Mouse (Mus musculus) NIH3T3 (cell line): ENCODE data around the gene Glo1.

Experiments used
- DNase-seq: peaks from one replicate; pipeline ENCODE4 v3.0.0-alpha.2; 2012; ENCODE audit warnings: low read depth

Gene Glo1

DNA sequence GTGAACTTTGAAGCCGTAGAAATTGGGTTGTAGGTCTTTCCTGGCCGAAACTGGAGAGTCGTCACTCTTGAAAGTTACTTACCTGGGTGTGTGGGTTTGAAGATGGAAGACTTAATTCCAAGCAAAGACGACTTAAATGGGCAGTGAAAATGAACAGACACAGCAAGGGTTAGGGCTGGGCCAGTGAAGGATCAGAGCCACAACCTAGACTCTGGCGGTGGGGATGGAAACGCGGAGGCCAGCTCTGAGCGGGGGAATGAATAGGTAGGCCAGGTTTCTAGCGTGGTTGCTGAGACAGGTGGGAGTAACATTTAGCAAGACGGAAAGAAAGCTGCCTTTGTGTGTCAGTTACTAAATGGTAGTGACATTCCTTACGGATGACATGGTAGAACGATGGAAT lies 49.7 kb downstream of the Glo1 start:
- no peak for DNase-seq

DNA sequence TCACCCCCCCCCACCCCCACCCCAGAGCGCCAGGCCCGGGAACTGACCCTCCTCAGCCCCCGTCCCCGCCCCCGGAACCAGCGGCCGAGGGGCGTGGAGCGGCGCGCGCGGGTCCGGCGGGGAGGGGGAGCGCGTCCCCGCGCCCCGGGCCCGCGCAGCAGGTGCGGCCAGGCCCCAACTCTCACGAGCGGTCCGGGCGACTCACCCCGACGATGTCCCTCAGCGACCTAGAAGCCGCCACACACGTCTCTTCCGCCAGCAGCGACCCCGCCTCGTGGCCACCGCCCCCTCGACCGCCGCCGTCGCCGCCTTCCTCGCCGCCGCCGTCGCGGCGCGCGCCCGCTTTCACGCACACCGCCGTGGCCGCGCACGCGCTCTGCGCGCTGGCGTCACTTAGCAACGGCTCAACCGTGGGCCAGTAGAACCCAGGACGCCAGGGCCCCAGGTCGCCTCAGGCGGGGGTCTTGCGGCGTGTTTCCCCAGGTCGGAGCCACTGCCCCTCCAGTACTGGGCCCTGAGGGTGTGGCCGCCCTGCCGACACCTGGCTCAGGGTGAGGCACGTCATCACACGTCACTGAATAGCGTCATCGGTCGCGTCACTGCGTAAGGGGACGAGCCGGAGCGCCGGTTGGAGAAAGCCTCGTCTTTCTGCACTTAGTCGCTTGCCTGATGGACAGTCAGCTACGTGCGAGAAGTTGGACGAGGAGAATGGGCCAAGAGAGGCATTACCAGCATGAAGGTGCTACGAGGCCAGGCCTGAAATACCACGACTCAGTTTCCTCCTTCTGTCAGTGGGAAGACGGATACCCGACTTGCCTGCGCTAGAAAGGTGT lies 50.5 kb downstream of the Glo1 start, which contains the start of gene Btbd9:
Gene Btbd9, minus strand, starts transcription at position 548 of the 833 bp plus-strand sequence.
- peak; percentile 92 for DNase-seq

DNA sequence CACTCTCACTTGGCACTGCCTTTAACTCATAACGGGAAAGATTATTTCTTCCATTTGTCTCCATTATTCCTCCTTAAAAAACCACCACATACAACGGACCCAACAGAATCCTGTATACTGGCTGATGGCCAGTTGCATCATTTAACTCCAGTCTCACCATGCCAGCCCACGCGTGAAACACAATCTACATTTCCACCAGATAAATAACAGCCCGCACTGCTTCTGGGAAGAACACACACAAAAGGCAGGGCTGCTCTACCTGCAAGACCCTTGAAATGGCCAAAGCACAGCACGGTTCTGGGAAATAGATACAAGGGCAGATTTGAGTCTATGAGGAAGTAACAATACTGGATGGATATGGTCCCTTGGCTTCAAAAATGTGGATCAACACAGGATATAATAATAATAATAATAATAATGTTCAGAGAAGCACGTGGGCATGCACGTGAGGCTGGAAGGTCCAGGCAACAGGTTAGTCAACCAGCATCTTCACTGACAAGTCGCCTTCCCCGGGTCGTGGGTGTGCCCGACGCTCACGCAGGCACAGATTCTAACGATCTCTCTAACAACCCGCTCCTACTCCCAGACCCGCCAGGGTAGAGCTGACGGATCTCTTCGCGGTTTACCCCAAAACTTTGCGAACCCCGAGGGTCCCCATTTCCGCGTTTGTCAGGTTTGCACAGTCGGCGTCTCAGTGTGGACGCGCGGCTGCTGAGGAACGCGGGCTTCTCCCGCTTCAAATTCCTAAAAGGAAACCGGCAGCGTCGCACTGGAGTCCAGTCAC lies 51.4 kb downstream of the Glo1 start:
- peak; percentile 17 for DNase-seq

DNA sequence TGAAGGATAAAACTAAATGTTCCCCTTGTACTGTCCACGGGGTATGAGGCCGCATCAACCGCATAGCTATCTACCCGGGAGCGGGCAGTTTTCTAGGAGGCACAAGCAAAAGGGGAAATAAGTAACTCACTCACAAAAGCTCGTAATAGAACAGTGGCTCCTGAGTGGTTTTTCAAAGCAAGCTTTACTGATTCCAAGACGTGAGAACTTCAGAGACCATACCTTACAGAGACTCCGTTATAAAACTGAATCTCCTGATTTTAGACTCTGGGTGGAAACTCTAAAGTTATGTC lies 51.9 kb downstream of the Glo1 start:
- no peak for DNase-seq

DNA sequence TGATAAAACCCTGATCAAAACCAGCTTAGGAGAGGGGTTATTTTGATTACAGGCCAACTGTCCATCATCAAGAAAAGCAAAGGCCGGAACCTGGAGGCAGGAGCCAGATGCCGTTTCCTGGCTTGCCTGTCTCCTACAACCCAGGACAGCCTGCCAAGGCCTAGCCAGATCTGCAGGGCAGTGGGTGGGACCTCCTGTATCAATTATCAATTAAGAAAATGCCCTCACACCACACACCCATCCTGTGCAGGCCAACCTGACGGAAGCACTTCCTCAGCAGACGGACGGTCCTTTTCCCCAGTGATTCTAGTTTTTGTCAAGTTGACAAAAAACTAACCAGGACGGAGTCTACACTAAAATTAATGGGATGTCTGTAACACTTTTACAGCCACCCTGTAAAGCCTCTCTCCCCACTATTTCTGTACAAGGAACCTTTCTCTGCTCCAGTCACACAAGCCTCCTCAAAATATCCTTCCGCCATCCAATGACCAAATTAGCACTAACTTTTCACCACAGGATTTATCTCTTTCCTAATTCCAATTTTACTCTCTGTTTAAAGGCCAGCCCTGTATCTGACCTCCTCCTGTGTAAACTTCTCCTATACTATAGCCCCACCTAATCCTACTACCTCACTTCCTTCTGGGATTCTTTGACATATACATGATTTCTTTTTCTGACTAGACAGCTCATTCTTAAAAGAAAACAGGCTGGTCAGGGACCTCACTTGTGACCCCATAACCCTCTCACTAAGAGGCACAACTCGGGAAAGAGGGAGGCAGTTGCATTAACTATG lies 52.5 kb downstream of the Glo1 start:
- DNase-seq = no peak

DNA sequence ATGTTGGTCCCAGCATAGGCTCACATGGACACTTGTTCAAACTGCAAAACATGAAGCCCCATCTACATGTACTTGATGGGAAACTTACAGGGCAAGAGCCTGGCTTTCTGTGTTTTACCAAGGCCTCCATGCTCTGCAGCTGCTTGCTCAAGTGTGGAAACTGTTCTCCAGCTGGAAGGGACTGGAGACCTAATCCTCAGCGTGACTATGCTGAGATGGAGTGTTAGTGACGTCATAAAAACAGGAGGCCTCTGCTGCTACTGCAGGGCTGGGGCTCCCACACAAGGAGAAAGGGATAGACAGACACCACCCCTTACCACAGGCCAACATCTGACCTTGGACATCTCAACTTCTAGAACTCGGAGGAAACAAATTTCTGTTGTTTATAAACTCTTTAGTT lies 55.7 kb downstream of the Glo1 start:
- DNase-seq = peak; percentile 11

DNA sequence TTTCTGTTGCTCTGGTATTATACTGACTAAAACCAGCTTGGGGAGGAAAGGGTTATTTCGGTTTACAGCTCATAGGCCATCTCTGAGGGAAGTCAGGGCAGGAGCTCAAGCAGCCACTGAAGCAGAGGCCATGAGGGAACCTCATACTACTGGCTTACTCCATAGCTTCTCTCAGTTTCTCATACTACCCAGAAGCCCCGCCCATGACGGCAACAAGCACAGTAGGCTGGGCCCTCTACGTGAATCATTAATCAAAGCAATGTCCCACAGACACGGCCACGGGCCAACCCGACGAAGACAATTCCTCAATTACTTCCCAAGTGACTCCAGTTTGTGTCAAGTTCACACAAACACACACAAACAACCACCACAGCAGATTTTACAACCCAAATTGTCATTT lies 56.5 kb downstream of the Glo1 start:
- no peak for DNase-seq

DNA sequence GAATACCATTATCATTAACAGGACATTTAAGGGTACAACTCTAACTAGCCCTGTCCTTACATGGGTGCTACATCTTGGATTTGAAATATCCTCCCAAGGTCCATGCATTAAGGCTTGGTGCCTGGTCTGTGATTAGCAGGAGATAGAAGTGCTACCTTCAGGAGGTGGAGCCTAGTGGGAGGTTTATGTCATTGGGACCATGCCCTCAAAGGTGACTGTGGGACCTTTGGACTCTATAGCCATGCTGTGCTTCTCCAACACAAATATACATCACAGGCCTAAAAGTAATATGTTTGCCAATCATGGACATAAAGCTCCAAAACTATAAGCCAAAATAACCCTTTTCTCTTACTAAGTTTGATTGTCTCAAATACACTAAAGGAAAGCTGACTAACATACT lies 58.2 kb downstream of the Glo1 start:
- no peak for DNase-seq

DNA sequence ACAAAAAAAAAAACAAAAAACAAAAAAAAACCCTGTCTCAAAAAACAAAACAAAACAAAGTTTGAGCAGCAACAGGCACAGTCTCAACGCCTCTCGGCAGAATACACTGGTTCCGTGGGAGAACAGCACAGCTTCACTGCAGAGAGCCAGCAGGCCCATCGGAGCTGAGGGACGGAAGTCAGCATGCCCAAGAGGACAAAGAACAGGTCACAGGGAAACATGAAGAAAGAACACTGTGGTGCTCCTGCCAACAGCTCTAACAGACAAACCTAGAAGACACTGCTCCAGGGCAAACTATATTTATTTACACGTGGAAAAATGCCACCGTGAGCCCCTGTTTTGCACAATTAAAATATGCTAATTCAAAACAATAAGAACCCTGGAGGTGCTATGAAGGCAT lies 61.7 kb downstream of the Glo1 start:
- no peak for DNase-seq

DNA sequence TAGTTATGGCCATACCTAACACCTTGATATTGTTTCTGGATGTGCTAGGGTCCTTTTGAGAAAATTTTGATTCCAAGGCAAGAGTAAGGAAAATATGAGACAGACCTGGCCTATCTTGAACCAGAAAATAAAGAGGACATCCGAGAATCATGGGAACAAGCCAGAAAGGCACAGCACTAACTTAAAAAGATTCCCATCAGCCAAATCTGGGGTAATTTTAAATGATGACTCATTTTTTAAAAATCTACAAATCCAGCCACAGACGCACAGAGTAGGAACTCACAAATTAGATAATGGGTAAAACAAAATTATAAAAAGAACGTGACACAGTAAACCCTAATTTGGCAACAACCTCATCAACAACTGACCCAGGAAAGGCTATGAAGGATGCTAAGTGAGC lies 62.3 kb downstream of the Glo1 start:
- DNase-seq = peak; percentile 50

DNA sequence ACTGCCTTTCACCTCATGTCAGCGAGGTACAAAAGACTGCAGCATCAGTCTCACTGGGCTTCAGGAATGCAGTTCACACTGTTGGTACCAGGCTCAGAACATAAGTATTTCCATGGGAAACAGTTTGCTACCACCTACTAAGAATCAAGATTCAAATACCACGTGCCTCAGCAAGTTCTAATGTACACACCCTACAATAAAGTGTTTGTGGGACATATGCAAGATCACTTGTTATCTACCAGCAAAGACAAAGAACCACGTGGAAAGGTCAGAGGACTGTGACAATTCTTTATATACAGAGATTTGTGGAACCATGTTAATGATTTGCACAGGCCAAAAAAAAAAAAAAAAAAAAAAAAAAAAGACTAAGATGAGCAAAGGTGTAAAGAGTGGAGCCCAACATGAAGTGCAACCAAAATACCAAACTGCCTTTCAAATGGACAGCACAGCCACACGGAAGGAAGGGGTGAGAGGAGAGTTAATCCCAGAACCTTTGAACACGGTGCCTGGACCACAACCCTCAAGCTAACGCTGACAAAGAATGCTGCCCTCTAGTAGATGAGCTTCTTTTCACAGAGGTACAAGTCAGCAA lies 63.1 kb downstream of the Glo1 start:
- DNase-seq = no peak

DNA sequence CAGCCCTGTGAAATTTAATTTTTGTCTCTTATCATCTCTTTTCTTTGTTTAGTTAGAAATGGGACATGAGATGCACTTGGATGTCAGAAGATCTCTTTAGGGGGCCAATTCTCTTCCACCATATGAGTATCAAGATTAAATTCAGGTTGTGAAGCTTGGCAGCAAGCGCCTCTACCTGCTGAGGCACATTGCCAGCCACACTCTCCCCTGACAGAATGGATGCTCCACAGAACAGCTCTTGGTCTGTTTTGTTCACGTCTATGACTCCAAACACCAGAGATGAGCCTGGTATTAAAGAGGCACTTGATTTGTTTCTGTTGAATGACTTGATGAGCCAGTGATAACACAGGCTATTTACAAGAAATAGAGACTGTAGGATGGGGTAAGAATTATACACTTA lies 63.9 kb downstream of the Glo1 start:
- no peak for DNase-seq

DNA sequence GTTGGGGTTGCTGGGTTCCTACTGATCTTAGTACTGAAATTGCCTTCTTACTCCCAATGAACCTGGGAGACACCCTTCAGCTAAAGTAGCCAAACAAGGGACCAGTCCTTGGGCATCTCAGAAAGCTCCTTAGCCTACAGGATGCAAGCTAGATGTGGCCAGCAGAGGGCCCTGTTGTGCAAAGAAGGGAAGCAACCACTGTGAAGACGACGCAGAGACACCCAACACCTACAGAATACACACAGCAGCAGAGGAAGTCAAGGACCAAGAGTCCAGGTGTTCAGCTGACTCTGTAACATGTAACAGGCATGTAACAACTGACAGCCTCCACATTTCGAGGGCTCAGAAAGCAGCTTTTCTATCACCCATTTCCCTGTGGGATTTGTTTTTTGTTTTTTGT lies 67.1 kb downstream of the Glo1 start:
- DNase-seq = peak; percentile 50

DNA sequence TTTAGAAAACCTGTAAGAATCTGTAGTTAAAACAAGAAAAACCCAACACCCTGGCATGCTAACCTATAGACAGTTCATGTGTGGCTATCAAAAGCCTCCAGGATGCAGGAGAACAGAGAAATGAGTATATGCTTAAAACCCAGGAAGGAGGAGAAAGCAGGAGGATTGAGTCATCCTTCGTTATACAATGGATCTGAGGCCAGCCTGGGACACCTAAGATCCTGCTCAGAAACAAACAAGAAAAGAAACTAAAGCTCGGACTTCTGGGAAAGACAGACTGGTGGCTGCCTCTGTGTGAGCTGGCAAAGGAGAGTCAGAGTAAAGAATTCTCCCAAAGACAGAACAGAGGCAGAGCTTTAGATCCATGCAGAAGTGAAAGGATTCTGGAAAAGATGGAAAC lies 68.0 kb downstream of the Glo1 start:
- DNase-seq = no peak

DNA sequence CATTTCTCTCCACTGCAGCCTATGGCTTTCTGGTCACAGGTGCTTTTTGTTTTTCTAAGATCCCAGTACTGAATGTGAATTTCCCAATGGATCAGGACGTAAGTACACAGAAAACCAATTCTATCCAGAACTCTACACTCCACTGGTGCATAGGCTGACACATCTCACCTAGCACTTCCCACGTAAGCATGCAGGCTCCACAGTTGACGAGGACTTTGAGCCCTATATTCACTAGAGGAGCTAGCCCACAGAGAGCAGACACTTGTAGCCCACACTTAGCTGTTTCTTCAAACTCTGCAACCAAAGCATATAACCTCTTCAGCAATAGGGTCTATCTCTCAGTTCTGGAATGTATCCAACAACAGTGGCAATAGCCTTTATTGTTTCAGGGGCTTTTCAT lies 70.2 kb downstream of the Glo1 start:
- no peak for DNase-seq

DNA sequence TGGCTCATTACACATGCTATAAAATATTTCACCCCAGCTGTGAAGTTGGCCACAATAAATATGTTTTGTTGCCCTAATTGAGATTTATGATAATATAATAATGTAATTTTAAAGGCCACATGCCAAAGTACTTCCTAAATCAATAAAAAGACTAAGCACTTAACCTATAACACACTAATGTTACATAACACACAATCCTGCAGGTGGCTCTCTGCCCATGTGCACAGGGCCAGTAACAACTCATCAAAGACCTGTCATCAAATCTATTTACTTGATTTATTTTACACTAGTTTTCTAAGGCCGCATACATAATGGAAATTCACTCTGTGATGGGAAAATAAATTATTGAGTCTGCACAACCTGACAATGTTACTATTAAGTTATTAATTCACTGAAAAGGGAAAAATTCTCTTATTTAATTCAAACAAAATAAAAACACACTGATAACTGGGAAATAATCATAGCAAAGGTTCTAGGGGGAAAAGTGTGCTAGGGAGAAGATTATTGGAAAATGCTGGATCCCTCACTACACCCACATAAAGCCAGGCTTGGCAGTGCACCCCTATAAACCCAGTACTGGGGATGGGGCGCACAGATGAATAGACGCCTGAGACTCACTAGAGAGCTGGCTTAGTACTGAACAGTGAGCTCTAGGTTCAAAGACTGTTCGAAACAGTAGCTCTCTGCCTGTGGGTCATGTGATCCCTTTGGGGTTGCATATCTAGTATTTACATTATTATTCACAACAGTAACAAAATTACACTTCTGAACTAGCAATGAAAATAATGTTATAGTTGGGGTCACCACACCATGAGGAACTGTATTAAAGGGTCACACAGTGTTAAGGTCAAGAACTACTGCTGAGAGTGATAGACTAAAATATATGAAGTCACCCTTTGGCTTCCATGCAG lies 73.4 kb downstream of the Glo1 start:
- peak; percentile 43 for DNase-seq

DNA sequence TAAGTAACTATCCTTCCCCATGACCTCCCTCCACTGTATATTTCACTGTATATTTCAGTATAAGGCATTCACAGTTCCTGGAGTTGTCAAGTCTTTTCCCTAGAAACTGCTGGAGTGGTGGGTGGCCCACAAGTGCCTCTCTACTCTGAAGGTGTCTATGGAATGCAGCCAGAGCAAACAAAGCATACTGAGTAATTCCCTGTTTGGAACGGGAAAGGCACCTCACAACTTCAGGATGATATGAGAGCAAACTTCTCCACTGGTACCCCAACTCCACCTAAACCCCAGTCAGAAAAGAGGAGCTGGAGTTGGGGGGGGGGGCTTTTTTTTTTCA lies 75.9 kb downstream of the Glo1 start:
- no peak for DNase-seq

DNA sequence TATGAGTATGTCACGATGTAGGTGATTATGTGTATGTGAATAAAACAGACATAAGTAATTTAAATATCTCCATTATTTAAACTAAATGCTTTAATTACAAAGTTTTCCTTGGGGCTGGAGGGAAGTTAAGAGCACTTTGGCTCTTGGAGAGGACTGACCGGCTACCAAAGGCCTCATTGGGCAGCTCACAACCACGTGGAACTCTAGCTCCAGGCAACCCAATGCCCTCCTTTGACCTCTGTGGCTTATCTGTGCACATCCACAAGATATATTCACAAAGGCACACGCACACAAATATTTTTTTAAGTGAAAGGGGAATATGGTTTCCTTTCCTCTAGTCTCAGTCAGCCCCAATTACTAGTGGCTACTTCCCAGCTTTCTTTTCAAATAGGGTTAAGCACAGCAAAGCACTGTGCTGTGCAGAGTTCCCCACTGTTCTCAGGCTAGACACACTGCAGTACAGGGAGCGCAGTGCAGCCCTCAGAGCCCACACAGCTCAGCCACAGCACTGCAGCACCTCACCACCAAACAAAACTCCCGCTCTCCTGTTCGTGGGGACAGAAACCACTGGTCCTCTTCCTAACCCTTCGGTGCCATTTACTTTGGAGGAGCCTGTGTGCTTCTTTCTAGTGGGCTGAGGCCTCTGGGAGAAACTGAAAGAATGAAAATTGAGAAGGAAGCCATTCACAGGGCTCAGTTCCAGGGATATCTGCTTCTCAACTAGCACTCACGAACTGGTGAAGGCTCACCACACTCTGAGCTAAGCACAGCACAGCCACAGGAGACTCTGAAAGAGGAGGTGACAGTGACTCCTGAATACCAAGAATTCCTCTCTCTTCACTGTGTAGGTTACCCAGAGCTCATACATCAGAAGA lies 76.5 kb downstream of the Glo1 start:
- no peak for DNase-seq

DNA sequence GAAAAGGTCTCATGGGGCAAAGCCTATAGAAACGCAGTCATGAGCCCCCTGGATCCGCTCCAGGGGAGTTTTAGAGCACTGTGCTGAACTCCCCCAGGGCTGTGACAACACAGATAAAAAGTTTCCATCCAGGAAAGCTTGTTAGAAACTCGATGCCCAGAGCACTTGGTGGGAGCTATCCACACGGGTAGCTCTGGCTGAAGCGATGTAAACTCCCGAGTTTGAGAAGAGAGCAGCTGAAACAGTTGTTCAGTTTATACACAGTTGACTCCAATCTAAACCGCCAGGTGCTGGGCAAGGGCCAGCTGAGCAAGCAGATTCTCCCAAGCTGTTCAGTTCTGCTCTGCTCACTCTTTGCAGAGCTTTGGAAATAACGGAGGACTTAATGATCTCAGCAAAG lies 87.6 kb downstream of the Glo1 start:
- DNase-seq = peak; percentile 31

DNA sequence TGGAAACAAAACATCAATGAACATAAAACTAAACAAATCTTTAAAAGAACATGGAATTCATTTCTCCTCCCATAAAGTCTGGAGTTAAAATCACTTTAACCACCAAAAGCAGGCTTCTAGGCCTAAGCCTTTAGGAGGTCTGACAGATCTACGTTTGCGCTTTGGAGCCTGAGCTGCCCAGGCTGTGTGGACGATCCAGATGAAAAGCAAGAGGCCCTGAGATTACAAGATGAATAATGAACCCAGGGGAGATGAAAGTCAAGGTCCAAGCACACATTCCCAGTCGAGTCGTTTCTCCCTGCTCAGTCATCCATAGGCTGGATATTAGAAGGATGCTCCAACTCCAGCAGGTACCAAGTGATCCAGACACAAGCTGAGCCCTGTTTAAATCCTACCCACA lies 90.0 kb downstream of the Glo1 start:
- no peak for DNase-seq
